Mouse (Mus musculus) megakaryocyte, adult 5-6 weeks (primary cell): Measurements from ENCODE around the gene Lamc2. TPM values are rescaled to one million over a fixed set of nuclear protein-coding genes. Genes with fewer than 3 reads are reported as not detected.

ENCODE experiments used
- total RNA-seq, 2 experiments: library from RNA; stranded (forward) in 1 of 2; stranded (reverse) in 1 of 2; fragments of 153-499, 151-499 nt in 1 of 2; fragments of 221-1000, 200-1000 nt in 1 of 2; gene quantifications; 2 replicates each; pipeline versions ENCODE4 v1.2.3 to v1.2.4; 2015 to 2017

The Lamc2 gene
- total RNA-seq, 2 experiments from 2014 or later: not detected

Other genes starting within 250 kb of the Lamc2 start
- gene Nmnat2, start 231.5 kb downstream of the Lamc2 start, total RNA-seq (2015): not detected in 2 replicates
- gene Nmnat2, start 231.5 kb downstream of the Lamc2 start, total RNA-seq (2017): not detected in 2 replicates
- gene Lamc1, start 146.3 kb upstream of the Lamc2 start, total RNA-seq (2015): 1.1 and 2.3 TPM in 2 replicates
- gene Lamc1, start 146.3 kb upstream of the Lamc2 start, total RNA-seq (2017): 0.73 and 0.92 TPM in 2 replicates
- 0.13 and 2.4 TPM in 2 replicates for gene Shcbp1l, start 238.7 kb upstream of the Lamc2 start, total RNA-seq (2015)
- gene Shcbp1l, start 238.7 kb upstream of the Lamc2 start, total RNA-seq (2017): 0.08 and 0.51 TPM in 2 replicates